Mouse (Mus musculus) monocyte, adult 5-6 weeks (primary cell): ENCODE results near the gene Lce3f. TPM values are rescaled to one million over a fixed set of nuclear protein-coding genes. Genes with fewer than 3 reads are reported as not detected.

Source experiments
- ATAC-seq: fragments of 153-309, 156-312 bp; replicated peaks from 2 replicates; pipeline ENCODE4 v1.8.0; 2017; ENCODE audit warnings: mild to moderate bottlenecking; ENCODE audit not compliant: low TSS enrichment, insufficient number of reproducible peaks, severe bottlenecking, poor library complexity, low FRiP score
- total RNA-seq: library from RNA; stranded (forward); fragments of 200-1000, 200-491, 200-594 nt; gene quantifications from 3 replicates; pipeline ENCODE4 v1.2.3, GENCODE M21; 2017

Lce3f gene
- total RNA-seq: not detected in 3 replicates

GRCm38 (mm10) chr3:92991926-92992325 is at the start of gene Lce3f:
Lce3f (plus strand) TSS chr3:92992226.
- no peak for ATAC-seq

GRCm38 (mm10) chr3:92944186-92944585 is 47.8 kb upstream of the Lce3f start, which contains the start of gene Lce3c:
Lce3c (plus strand) TSS chr3:92944486.
- no peak for ATAC-seq

GRCm38 (mm10) chr3:92957090-92957489 is 34.9 kb upstream of the Lce3f start, which contains the start of gene Lce3d:
Lce3d (plus strand) TSS chr3:92957390.
- ATAC-seq: no peak

GRCm38 (mm10) chr3:92966761-92967160 is 25.3 kb upstream of the Lce3f start, which contains the start of gene Lce3e:
Lce3e (plus strand) TSS chr3:92967061.
- no peak for ATAC-seq

GRCm38 (mm10) chr3:92978484-92978883 is 13.5 kb upstream of the Lce3f start:
- no peak for ATAC-seq

GRCm38 (mm10) chr3:92998691-92999090 is 6.7 kb downstream of the Lce3f start:
- ATAC-seq: no peak

GRCm38 (mm10) chr3:93000621-93001020 is 8.6 kb downstream of the Lce3f start:
- no peak for ATAC-seq

GRCm38 (mm10) chr3:93002843-93003242 is 10.8 kb downstream of the Lce3f start:
- no peak for ATAC-seq

GRCm38 (mm10) chr3:93014378-93014801 is 22.4 kb downstream of the Lce3f start:
- no peak for ATAC-seq

- ATAC-seq: no peak
Observed at GRCm38 (mm10) chr3:93014871-93015270, 22.8 kb downstream of the Lce3f start.

GRCm38 (mm10) chr3:93015460-93016104 is 23.6 kb downstream of the Lce3f start, which contains the start of gene Crct1:
Crct1 (minus strand) TSS chr3:93015687.
- ATAC-seq: no peak

GRCm38 (mm10) chr3:93018960-93019359 is 26.9 kb downstream of the Lce3f start, which contains the start of gene Lce1m:
Lce1m (minus strand) TSS chr3:93019060.
- no peak for ATAC-seq

- no peak for ATAC-seq
Observed at GRCm38 (mm10) chr3:93021171-93021570, 29.1 kb downstream of the Lce3f start.

- no peak for ATAC-seq
Observed at GRCm38 (mm10) chr3:93023411-93024184, 31.6 kb downstream of the Lce3f start.

GRCm38 (mm10) chr3:93025486-93025885 is 33.5 kb downstream of the Lce3f start:
- ATAC-seq: no peak

GRCm38 (mm10) chr3:93031450-93031849 is 39.4 kb downstream of the Lce3f start:
- ATAC-seq: no peak
